Mouse (Mus musculus) E14TG2a.4 (cell line): ENCODE results near the gene Ifitm3.
"Not testable (repeated sequence)": the region's sequence is repeated elsewhere in the genome, so short reads cannot be mapped to it uniquely, and the experiment has no call there.

Experiments used
- H3K27me3 ChIP-seq: 2 replicates; pipeline ENCODE4 v1.6.1; 2014; ENCODE audit warnings: low read length, control low read depth; ENCODE audit not compliant: insufficient read depth
- H3K36me3 ChIP-seq: 2 replicates; pipeline ENCODE4 v1.6.1; 2014; ENCODE audit warnings: low read length, control low read depth; ENCODE audit not compliant: insufficient read depth
- H3K4me1 ChIP-seq: replicated peaks from 2 replicates; pipeline ENCODE4 v1.6.1; 2014; ENCODE audit warnings: low read depth, low read length, control low read depth
- H3K4me3 ChIP-seq: replicated peaks from 2 replicates; pipeline ENCODE4 v1.5.1; 2014; ENCODE audit warnings: mild to moderate bottlenecking, low read length
- H3K9me3 ChIP-seq: 2 replicates; pipeline ENCODE4 v1.6.1; 2014; ENCODE audit warnings: low read length, control low read depth
- CTCF ChIP-seq: conservative IDR thresholded peaks from 2 replicates; pipeline ENCODE4 v1.5.1; 2014; ENCODE audit warnings: low read length
- NANOG ChIP-seq: IDR thresholded peaks from 2 replicates; pipeline ENCODE4 v1.6.1; 2014; ENCODE audit warnings: borderline replicate concordance, low read length, mixed read lengths
- POU5F1 ChIP-seq: IDR thresholded peaks from 2 replicates; pipeline ENCODE4 v1.6.1; 2014; ENCODE audit warnings: low read length, borderline replicate concordance

Ifitm3 gene

GRCm38 (mm10) chr7:141039386-141040107 is 29.0 kb upstream of the Ifitm3 start:
- peaks cover 57% of the 10 kb centered on the region for H3K4me1 ChIP-seq
- TF ChIP-seq CTCF (no peak), NANOG (no peak), POU5F1 (no peak)
- H3K27me3 ChIP-seq, result no peaks in the 10 kb centered on the region
- 0 out of 2 replicates have a peak, but pooled peaks cover 3% of the 10 kb centered on the region for H3K9me3 ChIP-seq
- no peak overlapping the region for H3K4me3 ChIP-seq
- H3K36me3 ChIP-seq, result no peaks in the 10 kb centered on the region

- peaks cover 61% of the 10 kb centered on the region for H3K4me1 ChIP-seq
- H3K9me3 ChIP-seq, result 0 out of 2 replicates have a peak, but pooled peaks cover 3% of the 10 kb centered on the region
- H3K27me3 ChIP-seq, result no peaks in the 10 kb centered on the region
- H3K36me3 ChIP-seq, result no peaks in the 10 kb centered on the region
- peak overlapping the region; percentile 47 for H3K4me3 ChIP-seq
- TF ChIP-seq CTCF (no peak), POU5F1 (no peak), NANOG (no peak)
These were observed 27.8 kb upstream of the Ifitm3 start for GRCm38 (mm10) chr7:141038090-141039032.

- not testable (repeated sequence) for H3K27me3 ChIP-seq, H3K9me3 ChIP-seq, H3K4me3 ChIP-seq, H3K36me3 ChIP-seq
- H3K4me1 ChIP-seq, result peaks cover 63% of the 10 kb centered on the region
These were observed 26.1 kb upstream of the Ifitm3 start for GRCm38 (mm10) chr7:141036624-141037023.

GRCm38 (mm10) chr7:141032458-141033167 is 22.0 kb upstream of the Ifitm3 start:
- Histone ChIP-seq H3K9me3 (no peaks in the 10 kb centered on the region), H3K4me1 (peaks cover 66% of the 10 kb centered on the region), H3K4me3 (peak overlapping the region; percentile 35; the same call in 1 of the 2 replicates), H3K27me3 (no peaks in the 10 kb centered on the region), H3K36me3 (no peaks in the 10 kb centered on the region)
- TF ChIP-seq NANOG (no peak), POU5F1 (no peak), CTCF (no peak)

- Histone ChIP-seq H3K36me3 (no peaks in the 10 kb centered on the region), H3K27me3 (no peaks in the 10 kb centered on the region), H3K9me3 (no peaks in the 10 kb centered on the region), H3K4me3 (no peak overlapping the region), H3K4me1 (peaks cover 81% of the 10 kb centered on the region)
- peak; percentile 87 for TF ChIP-seq NANOG
- TF ChIP-seq POU5F1, result no peak
These were observed 19.8 kb upstream of the Ifitm3 start for GRCm38 (mm10) chr7:141030390-141030789.

- no peak within 1 kb of the TSS for H3K4me3 ChIP-seq
- TF ChIP-seq NANOG, result no peak
- no peak for TF ChIP-seq CTCF
- no peak for TF ChIP-seq POU5F1
- H3K9me3 ChIP-seq, result no peaks in the 10 kb centered on the region
- no peaks in the 10 kb centered on the region for H3K36me3 ChIP-seq
- peaks cover 86% of the 10 kb centered on the region for H3K4me1 ChIP-seq
- H3K27me3 ChIP-seq, result no peaks in the 10 kb centered on the region
These were observed 18.3 kb upstream of the Ifitm3 start, which contains the start of gene Gm17387 for GRCm38 (mm10) chr7:141028831-141029230. TSS of gene Gm17387 (plus strand) at chr7:141029131.

GRCm38 (mm10) chr7:141026740-141027098 is 16.1 kb upstream of the Ifitm3 start:
- no peaks in the 10 kb centered on the region for H3K27me3 ChIP-seq
- H3K4me3 ChIP-seq, result no peak overlapping the region
- peaks cover 86% of the 10 kb centered on the region for H3K4me1 ChIP-seq
- H3K9me3 ChIP-seq, result no peaks in the 10 kb centered on the region
- no peaks in the 10 kb centered on the region for H3K36me3 ChIP-seq
- TF ChIP-seq CTCF (no peak), NANOG (no peak), POU5F1 (no peak)

GRCm38 (mm10) chr7:141026097-141026739 is 15.6 kb upstream of the Ifitm3 start:
- no peaks in the 10 kb centered on the region for H3K9me3 ChIP-seq
- H3K4me1 ChIP-seq, result peaks cover 86% of the 10 kb centered on the region
- peak overlapping the region; percentile 46 for H3K4me3 ChIP-seq
- no peak for TF ChIP-seq CTCF
- peak; percentile 3; the same call in 1 of the 2 replicates for TF ChIP-seq NANOG
- no peak for TF ChIP-seq POU5F1
- H3K36me3 ChIP-seq, result no peaks in the 10 kb centered on the region
- H3K27me3 ChIP-seq, result no peaks in the 10 kb centered on the region
